Mouse (Mus musculus): ENCODE data around the gene Stx6.

The Stx6 gene

GRCm38 (mm10) chr1:155233931-155234607, 75.6 kb downstream of the Stx6 start:
- no peak for DNase-seq (ENCODE audit: low spot score)

- DNase-seq (ENCODE audit: low spot score), result no peak
Measured at GRCm38 (mm10) chr1:155235641-155236040, 77.1 kb downstream of the Stx6 start.

- DNase-seq (ENCODE audit: low spot score), result no peak
Measured at GRCm38 (mm10) chr1:155236306-155237024, 78.0 kb downstream of the Stx6 start.

- DNase-seq (ENCODE audit: low spot score), result no peak
Measured at GRCm38 (mm10) chr1:155237390-155237789, 78.9 kb downstream of the Stx6 start.

GRCm38 (mm10) chr1:155238126-155238525, 79.6 kb downstream of the Stx6 start:
- no peak for DNase-seq (ENCODE audit: low spot score)

- DNase-seq (ENCODE audit: low spot score), result no peak
Measured at GRCm38 (mm10) chr1:155239169-155239568, 80.7 kb downstream of the Stx6 start.

- no peak for DNase-seq (ENCODE audit: low spot score)
Measured at GRCm38 (mm10) chr1:155239962-155240717, 81.6 kb downstream of the Stx6 start.

- no peak for DNase-seq (ENCODE audit: low spot score)
Measured at GRCm38 (mm10) chr1:155241701-155242487, 83.4 kb downstream of the Stx6 start.

- DNase-seq (ENCODE audit: low spot score), result no peak
Measured at GRCm38 (mm10) chr1:155242488-155242745, 83.9 kb downstream of the Stx6 start.

- peak; percentile 86 for DNase-seq (ENCODE audit: low spot score)
Measured at GRCm38 (mm10) chr1:155243797-155244770, 85.6 kb downstream of the Stx6 start, which contains the start of gene BC034090. TSS of gene BC034090 (minus strand) at chr1:155244444.

- DNase-seq (ENCODE audit: low spot score), result peak; percentile 61
Measured at GRCm38 (mm10) chr1:155244771-155245211, 86.3 kb downstream of the Stx6 start.

GRCm38 (mm10) chr1:155245516-155245915, 87.0 kb downstream of the Stx6 start:
- DNase-seq (ENCODE audit: low spot score), result peak; percentile 53

GRCm38 (mm10) chr1:155247441-155247840, 88.9 kb downstream of the Stx6 start:
- peak; percentile 83 for DNase-seq (ENCODE audit: low spot score)

- peak; percentile 48 for DNase-seq (ENCODE audit: low spot score)
Measured at GRCm38 (mm10) chr1:155248041-155248440, 89.5 kb downstream of the Stx6 start.

- no peak for DNase-seq (ENCODE audit: low spot score)
Measured at GRCm38 (mm10) chr1:155249896-155250295, 91.4 kb downstream of the Stx6 start.

GRCm38 (mm10) chr1:155250531-155251135, 92.1 kb downstream of the Stx6 start:
- no peak for DNase-seq (ENCODE audit: low spot score)

- DNase-seq (ENCODE audit: low spot score), result no peak
Measured at GRCm38 (mm10) chr1:155251596-155251995, 93.1 kb downstream of the Stx6 start.

GRCm38 (mm10) chr1:155252631-155253121, 94.2 kb downstream of the Stx6 start:
- DNase-seq (ENCODE audit: low spot score), result peak; percentile 48

- no peak for DNase-seq (ENCODE audit: low spot score)
Measured at GRCm38 (mm10) chr1:155253126-155253525, 94.6 kb downstream of the Stx6 start.

GRCm38 (mm10) chr1:155254309-155254708, 95.8 kb downstream of the Stx6 start:
- no peak for DNase-seq (ENCODE audit: low spot score)

Measured in yolk sac, embryonic 10.5 days (tissue).